Mouse (Mus musculus) kidney, embryonic 15.5 days (tissue): Measurements from ENCODE around the gene Mfrp. TPM values are rescaled to one million over a fixed set of nuclear protein-coding genes. Genes with fewer than 3 reads are reported as not detected.

Experiments used
- ATAC-seq: fragments of 200-750 bp; cut with Nextera tagmentation; replicated peaks from 2 replicates; pipeline ENCODE4 v1.8.0; 2017; ENCODE audit warnings: moderate TSS enrichment; ENCODE audit not compliant: low FRiP score
- H3K27ac ChIP-seq: fragments of 300-500 bp; sonication (generic); 2 replicates; pipeline ENCODE4 v1.5.1; 2015; ENCODE audit warnings: mild to moderate bottlenecking, inconsistent platforms
- H3K27me3 ChIP-seq: fragments of 300-500 bp; sonication (generic); 2 replicates; pipeline ENCODE4 v1.6.1; 2015; ENCODE audit warnings: inconsistent platforms
- H3K36me3 ChIP-seq: fragments of 300-500 bp; sonication (generic); 2 replicates; pipeline ENCODE4 v1.6.1; 2015; ENCODE audit warnings: inconsistent platforms
- H3K4me1 ChIP-seq: fragments of 300-500 bp; sonication (generic); 2 replicates; pipeline ENCODE4 v1.6.1; 2015; ENCODE audit warnings: inconsistent platforms
- H3K4me2 ChIP-seq: fragments of 300-500 bp; sonication (generic); 2 replicates; pipeline ENCODE4 v1.6.1; 2015; ENCODE audit warnings: moderate library complexity, mild to moderate bottlenecking, inconsistent platforms
- H3K4me3 ChIP-seq: fragments of 300-500 bp; sonication (generic); replicated peaks from 2 replicates; pipeline ENCODE4 v1.5.1; 2015; ENCODE audit warnings: mild to moderate bottlenecking, inconsistent platforms
- H3K9ac ChIP-seq: fragments of 300-500 bp; sonication (generic); 2 replicates; pipeline ENCODE4 v1.6.1; 2015; ENCODE audit warnings: mild to moderate bottlenecking, inconsistent platforms
- H3K9me3 ChIP-seq: fragments of 300-500 bp; sonication (generic); replicated peaks from 2 replicates; pipeline ENCODE4 v1.6.1; 2016; ENCODE audit warnings: inconsistent platforms
- WGBS: fragments of 180-500 bp; shearing (Covaris S2); methylation state at CpG from one replicate; pipeline ENCODE4 v1.1.7; 2015; ENCODE audit warnings: mixed read lengths; 5-methylcytosine and 5-hydroxymethylcytosine counted together
- polyA plus RNA-seq: library from polyadenylated mRNA; unstranded; fragments of >200 nt; fragmentation: Nextera tagmentation; extraction: Ambion mirVana; gene quantifications from 2 replicates; pipeline ENCODE4 v1.2.1, GENCODE M21; 2015

The Mfrp gene
- polyA plus RNA-seq, 1 experiment from 2014 or later = not detected

DNA sequence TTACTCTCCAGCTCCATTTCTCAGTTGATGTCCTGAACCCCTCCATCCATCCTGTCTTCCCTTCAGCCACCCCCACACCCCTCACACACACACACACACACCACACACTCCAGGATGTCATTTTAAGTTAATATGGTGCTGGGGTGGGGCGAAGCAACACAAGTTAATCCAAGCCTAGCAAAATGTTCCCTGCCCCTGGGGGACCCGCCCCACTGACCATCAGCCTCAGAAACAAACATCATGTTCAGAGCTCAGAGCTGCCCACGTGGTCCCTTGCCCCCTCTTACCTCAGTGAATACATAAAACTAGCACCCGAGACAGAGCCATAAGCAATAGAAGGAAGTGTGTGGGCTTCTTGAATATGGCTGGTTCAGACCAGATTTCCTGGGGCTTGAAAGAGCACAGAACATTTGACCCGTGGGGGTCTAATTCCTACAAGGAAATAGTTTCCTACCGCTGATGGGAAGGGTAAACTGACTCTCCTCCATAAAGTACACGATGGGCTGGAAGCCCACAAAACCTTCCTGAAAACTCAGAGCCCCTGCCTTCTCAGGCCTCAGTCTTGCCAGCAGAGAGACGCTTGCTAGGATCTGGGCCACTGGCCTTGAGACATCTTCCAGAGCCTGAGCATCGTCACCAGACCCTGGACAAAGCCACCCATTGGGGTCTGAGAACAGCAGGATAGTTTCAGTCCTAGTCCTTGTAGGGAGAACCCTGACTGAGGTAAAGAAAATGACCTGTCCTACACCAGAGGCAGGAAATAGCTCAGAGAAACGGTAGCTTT is 21.3 kb upstream of the Mfrp start:
- Histone ChIP-seq H3K27ac (peak overlapping the region; percentile 87), H3K4me3 (no peak overlapping the region), H3K4me2 (no peak overlapping the region), H3K36me3 (no peaks in the 10 kb centered on the region), H3K9ac (no peak overlapping the region), H3K4me1 (peaks cover 88% of the 10 kb centered on the region), H3K27me3 (peaks cover 11% of the 10 kb centered on the region; the same call in 1 of the 2 replicates), H3K9me3 (no peaks in the 10 kb centered on the region)
- ATAC-seq = no peak; the same call in 1 of the 2 replicates
- 50% methylated on average over 10 of the region's 10 CpGs for WGBS

DNA sequence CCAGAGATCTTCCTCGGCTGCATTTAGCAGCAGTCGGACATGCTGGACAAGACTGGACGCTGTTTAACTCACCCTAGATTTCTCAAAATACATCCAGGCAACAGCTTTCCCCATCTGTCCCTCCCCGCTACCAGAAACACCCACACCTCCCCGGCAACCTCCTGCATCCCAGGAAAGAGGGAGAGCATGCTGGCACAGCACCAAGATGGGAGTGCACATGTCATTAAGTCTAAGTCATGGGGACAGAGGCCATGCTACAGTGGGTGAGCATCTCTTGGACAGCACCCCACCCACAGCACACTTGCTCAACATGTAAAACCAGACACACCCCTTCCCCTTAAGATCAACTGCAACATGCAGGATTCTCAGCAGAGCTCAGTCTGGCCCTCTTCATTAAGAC is 20.6 kb upstream of the Mfrp start:
- peaks cover 88% of the 10 kb centered on the region for H3K4me1 ChIP-seq
- peaks cover 15% of the 10 kb centered on the region for H3K27me3 ChIP-seq
- WGBS = 63% methylated on average over 5 of the region's 5 CpGs
- no peak overlapping the region for H3K4me3 ChIP-seq
- no peaks in the 10 kb centered on the region for H3K36me3 ChIP-seq
- H3K9ac ChIP-seq = no peak overlapping the region
- H3K4me2 ChIP-seq = no peak overlapping the region
- no peak for ATAC-seq
- H3K27ac ChIP-seq = peak overlapping the region; percentile 84
- no peaks in the 10 kb centered on the region for H3K9me3 ChIP-seq

DNA sequence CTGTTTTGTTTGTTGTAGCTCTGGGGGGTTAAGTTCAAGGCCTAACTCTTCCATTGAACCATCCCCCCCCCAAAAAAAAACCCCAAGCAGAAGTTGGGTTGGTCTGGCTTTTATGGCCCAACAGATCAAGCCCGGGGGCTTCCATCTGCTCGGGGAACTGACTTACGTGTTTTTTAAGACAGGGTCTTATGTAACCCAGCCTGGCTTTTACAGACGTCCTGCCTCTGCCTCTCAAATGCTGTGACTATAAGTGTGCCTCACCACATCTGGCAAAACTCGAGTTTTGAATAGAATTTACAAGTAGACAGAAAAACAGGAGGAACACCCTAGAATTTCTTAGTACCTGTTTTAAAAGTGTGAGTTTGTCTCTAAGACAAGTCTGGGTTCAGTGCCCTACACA is 19.9 kb upstream of the Mfrp start:
- no peaks in the 10 kb centered on the region for H3K36me3 ChIP-seq
- no peak overlapping the region for H3K4me3 ChIP-seq
- no peaks in the 10 kb centered on the region for H3K9me3 ChIP-seq
- H3K9ac ChIP-seq = no peak overlapping the region
- H3K27ac ChIP-seq = no peak overlapping the region
- H3K4me1 ChIP-seq = peaks cover 88% of the 10 kb centered on the region
- no peak for ATAC-seq
- WGBS = 61% methylated on average over 5 of the region's 5 CpGs
- H3K27me3 ChIP-seq = peaks cover 20% of the 10 kb centered on the region
- no peak overlapping the region for H3K4me2 ChIP-seq

DNA sequence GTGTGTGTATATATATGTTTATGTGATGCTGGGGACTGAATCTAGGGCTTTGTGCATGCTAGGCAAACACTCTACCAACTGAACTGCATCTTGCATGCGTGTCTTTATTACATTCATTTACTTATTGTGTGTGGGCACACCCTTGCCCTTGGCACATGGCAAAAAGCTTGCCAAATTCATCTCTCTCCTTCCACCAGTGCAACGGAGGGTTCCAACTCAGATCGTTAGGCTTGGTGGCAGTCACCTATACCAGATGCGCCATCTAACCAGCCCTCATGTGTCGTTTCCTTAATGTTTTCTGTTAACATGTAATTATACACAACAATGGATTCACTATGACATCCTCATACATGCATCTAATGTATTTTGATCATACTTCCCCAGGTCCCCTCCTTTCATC is 19.3 kb upstream of the Mfrp start:
- Histone ChIP-seq H3K4me1 (peaks cover 88% of the 10 kb centered on the region), H3K36me3 (no peaks in the 10 kb centered on the region), H3K4me3 (no peak overlapping the region), H3K27ac (no peak overlapping the region), H3K4me2 (no peak overlapping the region), H3K9me3 (no peaks in the 10 kb centered on the region), H3K9ac (no peak overlapping the region), H3K27me3 (peaks cover 20% of the 10 kb centered on the region)
- WGBS = 95% methylated on average over 5 of the region's 5 CpGs
- no peak for ATAC-seq

DNA sequence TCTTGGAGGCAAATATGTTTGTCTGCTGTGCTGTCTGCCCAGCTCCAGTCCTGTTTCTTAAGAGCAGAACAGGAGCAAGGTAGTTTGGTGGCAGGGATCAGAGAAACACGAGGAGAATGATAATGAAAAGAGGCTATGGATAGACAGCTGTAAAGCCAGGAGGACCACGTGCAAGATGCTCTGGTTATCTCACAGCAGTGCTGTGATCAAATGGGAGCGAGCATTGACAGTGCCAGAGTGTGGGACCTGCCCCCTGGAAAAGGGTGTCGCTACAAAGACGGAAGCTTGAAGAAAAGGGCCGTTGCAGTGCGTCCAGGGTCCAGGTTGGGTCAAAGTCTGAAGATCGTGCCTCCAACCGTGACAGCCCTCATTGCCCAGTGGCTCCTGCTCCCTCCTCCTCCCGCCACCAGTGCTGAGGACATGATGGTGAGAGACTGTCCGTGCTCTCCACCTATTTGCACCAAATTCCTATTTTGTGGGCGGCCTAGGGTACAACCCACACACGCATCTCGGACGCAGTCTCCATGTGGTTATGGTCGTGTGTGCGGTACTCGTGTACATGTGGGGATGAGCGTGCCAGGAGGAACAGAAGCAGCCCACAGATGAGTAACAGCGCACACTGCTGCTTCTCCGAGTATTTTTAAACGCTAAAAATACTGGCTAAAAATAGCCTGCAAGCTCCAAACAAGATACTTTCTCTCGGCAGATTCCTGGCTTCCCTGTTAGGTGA is 18.0 kb upstream of the Mfrp start:
- H3K4me3 ChIP-seq = peak overlapping the region; percentile 65
- H3K4me1 ChIP-seq = peaks cover 88% of the 10 kb centered on the region
- no peaks in the 10 kb centered on the region for H3K9me3 ChIP-seq
- H3K27ac ChIP-seq = peak overlapping the region; percentile 71
- H3K9ac ChIP-seq = peak overlapping the region; percentile 73
- peaks cover 20% of the 10 kb centered on the region for H3K27me3 ChIP-seq
- peak overlapping the region; percentile 99 for H3K4me2 ChIP-seq
- ATAC-seq = 0 out of 2 replicates have a peak, but pooled peaks have one; percentile 12
- H3K36me3 ChIP-seq = no peaks in the 10 kb centered on the region
- WGBS = 9% methylated on average over 23 of the region's 23 CpGs

DNA sequence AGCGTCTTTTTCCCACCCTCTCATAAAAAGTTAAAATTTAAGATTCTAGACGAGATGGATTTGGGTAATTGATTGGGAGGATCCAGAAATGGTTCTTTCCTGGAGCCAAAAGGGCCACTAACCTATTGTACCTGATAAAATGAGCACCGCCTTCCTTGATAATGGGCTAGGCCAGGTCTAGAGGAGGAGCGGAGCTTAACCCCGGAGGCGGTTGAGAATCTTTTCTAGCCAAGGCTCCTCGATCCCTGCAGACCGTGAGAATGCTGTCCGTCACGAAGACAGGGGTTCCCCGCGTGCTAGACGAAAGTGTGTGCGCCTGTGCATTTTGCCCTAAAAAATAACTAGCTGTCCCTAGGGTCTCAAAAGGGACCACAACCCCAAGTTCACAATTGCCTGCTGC is 17.3 kb upstream of the Mfrp start:
- H3K27me3 ChIP-seq = peaks cover 20% of the 10 kb centered on the region

DNA sequence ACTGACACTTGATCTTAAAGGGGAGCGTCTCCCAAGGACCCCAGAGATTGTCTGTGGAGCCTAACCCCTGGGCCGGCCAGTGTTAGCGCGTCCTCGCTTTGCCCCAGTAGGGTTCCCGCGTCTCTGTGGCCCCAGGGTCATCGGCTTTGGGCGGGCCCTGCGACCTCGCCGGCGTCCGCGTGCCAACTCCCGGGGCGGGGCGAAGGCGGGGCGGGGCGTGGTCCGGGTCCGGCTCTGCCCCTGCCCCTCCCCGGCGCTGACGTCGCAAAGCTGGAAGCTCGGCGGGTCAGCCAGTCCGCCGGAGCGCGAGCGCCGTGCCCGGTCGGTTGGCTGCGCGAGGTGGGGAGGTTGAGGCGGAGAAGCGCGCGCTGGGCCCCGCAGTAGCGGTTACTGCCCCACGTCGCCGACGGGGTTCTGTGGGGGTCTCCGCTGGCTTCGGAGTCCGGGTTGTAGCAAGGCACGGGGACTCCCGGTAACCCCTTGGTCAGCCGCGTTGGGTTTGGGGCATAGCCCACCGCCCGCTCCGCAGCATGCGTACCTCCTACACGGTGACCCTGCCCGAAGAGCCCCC is 16.8 kb upstream of the Mfrp start:
- H3K4me3 ChIP-seq = peak overlapping the region; percentile 65
- H3K36me3 ChIP-seq = no peaks in the 10 kb centered on the region
- WGBS = under 1% methylated on average over 55 of the region's 62 CpGs
- H3K4me2 ChIP-seq = peak overlapping the region; percentile 99
- H3K9me3 ChIP-seq = no peaks in the 10 kb centered on the region
- H3K4me1 ChIP-seq = peaks cover 88% of the 10 kb centered on the region
- ATAC-seq = peak; percentile 61
- peak overlapping the region; percentile 73 for H3K9ac ChIP-seq
- H3K27ac ChIP-seq = peak overlapping the region; percentile 71
- peaks cover 20% of the 10 kb centered on the region for H3K27me3 ChIP-seq

More for the DNA sequence above, 17.3 kb upstream of the Mfrp start:
- H3K4me2 ChIP-seq = peak overlapping the region; percentile 99
- peak overlapping the region; percentile 71 for H3K27ac ChIP-seq
- 0% methylated on average over 14 of the region's 14 CpGs for WGBS
- no peak for ATAC-seq
- H3K4me3 ChIP-seq = peak overlapping the region; percentile 65
- no peaks in the 10 kb centered on the region for H3K36me3 ChIP-seq
- H3K9me3 ChIP-seq = no peaks in the 10 kb centered on the region
- H3K4me1 ChIP-seq = peaks cover 88% of the 10 kb centered on the region
- H3K9ac ChIP-seq = peak overlapping the region; percentile 73

DNA sequence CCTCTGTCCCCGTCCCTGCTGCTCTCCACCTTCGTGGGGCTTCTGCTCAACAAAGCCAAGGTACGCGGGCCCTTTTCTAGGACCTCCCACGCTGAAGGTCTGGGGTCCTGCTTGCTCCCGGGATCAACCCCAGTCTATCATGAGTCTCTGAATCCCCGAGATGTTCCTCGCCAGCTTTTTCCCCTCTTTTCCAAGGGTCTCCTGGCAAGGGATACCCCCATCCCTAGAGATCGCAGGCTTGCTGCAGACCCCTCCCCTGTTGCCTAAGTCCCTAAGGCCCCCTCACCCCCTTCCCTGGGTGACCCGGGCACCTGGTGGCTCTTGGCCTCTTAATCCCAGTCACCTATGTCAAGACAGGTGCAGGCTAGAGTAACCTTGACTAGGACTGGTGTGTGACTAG is 16.3 kb upstream of the Mfrp start:
- Histone ChIP-seq H3K36me3 (no peaks in the 10 kb centered on the region), H3K4me3 (peak overlapping the region; percentile 65), H3K9ac (peak overlapping the region; percentile 73), H3K4me2 (peak overlapping the region; percentile 99), H3K4me1 (peaks cover 88% of the 10 kb centered on the region), H3K27me3 (peaks cover 20% of the 10 kb centered on the region), H3K9me3 (no peaks in the 10 kb centered on the region), H3K27ac (no peak overlapping the region; the same call in 1 of the 2 replicates)
- ATAC-seq = peak; percentile 3; the same call in 1 of the 2 replicates
- WGBS = 3% methylated on average over 10 of the region's 10 CpGs

DNA sequence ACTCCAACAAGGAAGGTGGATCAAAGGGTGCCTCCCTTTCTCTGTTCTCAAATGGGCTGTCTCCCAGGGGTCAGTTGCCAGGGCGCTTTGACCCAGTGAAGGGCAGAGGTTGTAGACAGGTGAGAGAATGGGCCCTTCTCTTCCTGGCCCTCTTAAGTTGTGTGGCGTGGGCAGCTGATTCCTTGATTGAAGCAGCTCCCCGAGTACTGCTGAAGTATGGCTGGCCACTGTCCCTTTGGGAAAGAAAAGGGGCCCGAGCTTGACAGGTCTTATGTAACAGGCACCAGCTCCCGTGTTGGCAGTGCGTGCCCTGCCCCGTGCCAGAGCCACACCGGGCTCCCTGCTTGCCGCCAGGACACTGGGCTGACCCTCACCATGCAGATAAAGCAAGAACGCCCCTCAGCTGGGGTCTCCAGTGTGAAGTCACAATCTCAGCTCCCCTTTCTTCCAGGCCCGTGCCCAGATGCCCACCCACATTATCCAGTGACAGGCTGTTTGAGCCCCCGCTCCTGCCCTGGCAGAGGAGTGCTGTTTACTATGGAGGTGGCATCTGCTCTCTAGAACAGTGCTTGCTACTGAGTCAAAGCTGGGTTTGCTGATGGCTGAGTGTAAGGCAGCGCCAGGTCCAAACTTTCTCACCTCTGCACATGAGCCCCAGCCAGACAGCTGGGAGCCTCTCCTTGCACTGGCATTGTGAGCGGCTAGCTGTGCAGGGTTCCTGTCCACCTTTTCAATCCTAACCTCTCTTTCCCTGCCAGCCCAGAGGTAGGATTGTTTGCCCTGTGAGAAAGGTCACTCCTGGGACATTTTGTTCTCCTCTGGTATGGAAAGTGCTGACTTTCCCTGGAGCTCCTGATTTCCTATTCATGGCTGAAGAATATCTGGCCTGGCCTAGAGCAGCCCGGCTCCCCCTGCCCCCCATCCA is 15.5 kb upstream of the Mfrp start:
- Histone ChIP-seq H3K36me3 (peaks cover 5% of the 10 kb centered on the region; the same call in 1 of the 2 replicates), H3K9me3 (no peaks in the 10 kb centered on the region), H3K4me1 (peaks cover 81% of the 10 kb centered on the region), H3K9ac (peak overlapping the region; percentile 73), H3K4me2 (peak overlapping the region; percentile 99), H3K27ac (0 out of 2 replicates have a peak overlapping the region, but pooled peaks have one; percentile 13), H3K27me3 (peaks cover 20% of the 10 kb centered on the region), H3K4me3 (peak overlapping the region; percentile 65)
- no peak for ATAC-seq
- 69% methylated on average over 15 of the region's 15 CpGs for WGBS

DNA sequence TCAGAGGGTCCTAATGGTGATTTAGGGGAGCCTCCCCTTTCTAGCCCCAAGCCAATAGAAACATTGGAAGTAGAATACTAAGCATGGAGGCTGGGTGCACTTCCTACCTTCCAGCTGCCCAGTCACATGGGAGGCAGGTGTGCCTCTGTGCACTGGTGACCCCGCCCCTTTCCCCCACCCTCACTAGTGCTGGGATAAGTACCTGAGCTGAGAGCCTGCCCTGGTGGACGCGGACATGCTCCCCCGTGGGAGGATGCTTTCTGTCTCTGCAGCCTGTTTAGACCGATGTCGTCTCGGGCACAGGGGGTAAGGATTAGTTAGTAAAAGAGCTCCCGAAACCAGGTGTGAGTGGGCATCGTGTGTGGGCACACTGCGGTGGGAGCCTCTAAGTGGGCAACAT is 14.6 kb upstream of the Mfrp start:
- WGBS = 44% methylated on average over 10 of the region's 10 CpGs

DNA sequence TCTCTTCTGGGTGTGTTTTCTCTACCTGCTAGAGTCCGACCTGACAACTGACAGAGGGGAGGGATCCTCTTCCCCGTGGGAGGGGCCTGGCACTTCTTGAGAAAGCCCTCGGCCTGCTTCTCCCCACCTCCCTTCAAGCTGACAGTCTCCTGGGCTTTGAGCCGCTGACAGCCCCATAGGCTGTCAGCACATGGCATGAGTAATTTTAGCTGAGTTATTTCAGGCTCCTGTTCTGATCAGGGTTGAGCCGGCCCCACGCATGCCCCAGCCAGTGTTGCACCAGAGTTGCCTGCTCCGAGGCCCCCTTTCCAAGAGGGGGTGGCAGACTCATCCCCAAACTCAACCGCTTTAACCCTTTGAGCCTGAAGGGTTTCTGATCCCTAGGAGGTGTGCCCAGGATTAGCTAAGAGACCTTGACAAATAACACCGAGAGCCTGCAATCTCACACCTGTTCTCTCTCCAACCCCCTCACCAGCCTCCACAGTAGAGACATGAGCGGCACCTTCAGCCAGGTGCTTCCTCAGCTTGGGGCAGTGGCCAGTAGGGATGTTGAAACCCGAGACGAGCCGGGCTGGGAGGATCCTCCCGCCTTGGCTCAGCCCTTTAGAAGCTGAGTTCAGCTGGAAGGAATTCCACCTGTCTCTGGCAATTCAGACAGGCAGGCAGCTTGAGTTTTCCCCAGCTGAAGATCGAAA is 13.6 kb upstream of the Mfrp start:
- WGBS = 10% methylated on average over 15 of the region's 15 CpGs
- peak overlapping the region; percentile 0; the same call in 1 of the 2 replicates for H3K9ac ChIP-seq
- no peaks in the 10 kb centered on the region for H3K9me3 ChIP-seq
- H3K4me3 ChIP-seq = 0 out of 2 replicates have a peak overlapping the region, but pooled peaks have one; percentile 7
- H3K4me1 ChIP-seq = peaks cover 72% of the 10 kb centered on the region
- peaks cover 13% of the 10 kb centered on the region for H3K27me3 ChIP-seq
- H3K4me2 ChIP-seq = peak overlapping the region; percentile 99
- ATAC-seq = no peak
- H3K27ac ChIP-seq = peak overlapping the region; percentile 54
- H3K36me3 ChIP-seq = peaks cover 24% of the 10 kb centered on the region

More for the DNA sequence above, 14.6 kb upstream of the Mfrp start:
- no peaks in the 10 kb centered on the region for H3K9me3 ChIP-seq
- peaks cover 14% of the 10 kb centered on the region for H3K36me3 ChIP-seq
- H3K4me2 ChIP-seq = peak overlapping the region; percentile 99
- H3K4me1 ChIP-seq = peaks cover 76% of the 10 kb centered on the region
- H3K4me3 ChIP-seq = no peak overlapping the region
- H3K9ac ChIP-seq = no peak overlapping the region
- ATAC-seq = no peak
- H3K27ac ChIP-seq = no peak overlapping the region
- H3K27me3 ChIP-seq = peaks cover 20% of the 10 kb centered on the region
